Mouse (Mus musculus): Measurements from ENCODE around the gene Slc6a6.

DNA sequence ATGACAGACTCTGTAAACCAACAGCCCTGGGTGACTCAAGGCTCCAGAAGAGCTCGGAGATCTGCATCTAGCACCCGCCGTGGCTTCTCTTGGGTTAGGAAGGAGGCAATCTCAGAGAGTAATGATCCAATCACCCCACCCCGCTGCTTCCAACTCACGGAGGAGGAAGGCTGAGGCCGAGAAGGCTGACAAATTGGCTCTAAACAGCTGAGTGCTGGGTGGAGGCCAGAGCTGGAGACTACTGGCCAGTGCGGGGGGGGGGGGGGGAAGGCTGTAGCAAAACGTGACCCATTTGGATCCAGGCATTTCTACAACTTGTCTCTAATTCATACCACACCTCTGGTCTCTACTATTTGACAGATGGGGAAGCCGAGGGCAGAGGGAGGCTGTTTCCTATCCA, 95.4 kb downstream of the Slc6a6 start:
- TF ChIP-seq CTCF (IDR thresholded peaks at IDR 0.05; ENCODE audit: low read depth) (no peak), EP300 (IDR thresholded peaks at IDR 0.05; ENCODE audit: low read depth) (no peak)
